Mouse (Mus musculus): ENCODE data around the gene Zfp51. TPM values are rescaled to one million over a fixed set of nuclear protein-coding genes. Genes with fewer than 3 reads are reported as not detected.
A peak's percentile ranks its signal among the peaks of the same experiment; 100 is the strongest.
"Not testable (repeated sequence)": the region's sequence is repeated elsewhere in the genome, so short reads cannot be mapped to it uniquely, and the experiment has no call there.

Gene Zfp51
- 17.0 and 17.5 TPM in 2 replicates for polyA plus RNA-seq (2014; fragmentation: Nextera tagmentation; extraction: Ambion mirVana)

GRCm38 (mm10) chr17:21450138-21450704, at the start of gene Zfp51:
Gene Zfp51 (plus strand): TSS chr17:21450374.
- peak within 1 kb of the TSS; percentile 91 for H3K27ac ChIP-seq (ENCODE audit: low read depth, low read length)
- H3K4me2 ChIP-seq (replicated peaks; ENCODE audit: low read depth, low read length): peak within 1 kb of the TSS; percentile 58
- H3K27me3 ChIP-seq (ENCODE audit: control insufficient read depth, insufficient read depth, low read length): no peaks in the 10 kb centered on the region
- under 1% methylated on average over 26 of the region's 26 CpGs for WGBS
- ATAC-seq (ENCODE audit: low FRiP score, low TSS enrichment): peak; percentile 100
- peak within 1 kb of the TSS; percentile 55 for H3K9ac ChIP-seq (ENCODE audit: low read depth, low read length)
- no peaks in the 10 kb centered on the region for H3K9me3 ChIP-seq (ENCODE audit: control insufficient read depth, low read length)
- H3K4me1 ChIP-seq (ENCODE audit: control insufficient read depth, insufficient read depth, low read length): 0 out of 2 replicates have a peak, but pooled peaks cover 5% of the 10 kb centered on the region
- H3K36me3 ChIP-seq (ENCODE audit: control insufficient read depth, insufficient read depth, low read length): peaks cover 6% of the 10 kb centered on the region; the same call in 1 of the 2 replicates
- peak within 1 kb of the TSS; percentile 69 for H3K4me3 ChIP-seq (ENCODE audit: low read length)

- H3K9ac ChIP-seq (ENCODE audit: low read depth, low read length): peak within 1 kb of the TSS; percentile 53; the same call in 1 of the 2 replicates
- no peaks in the 10 kb centered on the region for H3K36me3 ChIP-seq (ENCODE audit: control insufficient read depth, insufficient read depth, low read length)
- no peaks in the 10 kb centered on the region for H3K27me3 ChIP-seq (ENCODE audit: control insufficient read depth, insufficient read depth, low read length)
- no peaks in the 10 kb centered on the region for H3K4me1 ChIP-seq (ENCODE audit: control insufficient read depth, insufficient read depth, low read length)
- H3K9me3 ChIP-seq (ENCODE audit: control insufficient read depth, low read length): no peaks in the 10 kb centered on the region
- H3K27ac ChIP-seq (ENCODE audit: low read depth, low read length): peak within 1 kb of the TSS; percentile 78
- H3K4me3 ChIP-seq (ENCODE audit: low read length): peak within 1 kb of the TSS; percentile 54
- peak within 1 kb of the TSS; percentile 84 for H3K4me2 ChIP-seq (replicated peaks; ENCODE audit: low read depth, low read length)
- under 1% methylated on average over 22 of the region's 22 CpGs for whole genome bisulfite sequencing
- peak; percentile 100 for ATAC-seq (ENCODE audit: low FRiP score, low TSS enrichment)
Measured at GRCm38 (mm10) chr17:21422664-21423599, 27.2 kb upstream of the Zfp51 start, which contains the start of gene Zfp54. Gene Zfp54 (plus strand): TSS chr17:21423227.

- not testable (repeated sequence) for H3K9ac ChIP-seq (ENCODE audit: low read depth, low read length); H3K4me2 ChIP-seq (replicated peaks; ENCODE audit: low read depth, low read length); H3K27ac ChIP-seq (ENCODE audit: low read depth, low read length); H3K27me3 ChIP-seq (ENCODE audit: control insufficient read depth, insufficient read depth, low read length); H3K4me3 ChIP-seq (ENCODE audit: low read length); H3K9me3 ChIP-seq (ENCODE audit: control insufficient read depth, low read length); ATAC-seq (ENCODE audit: low FRiP score, low TSS enrichment); H3K36me3 ChIP-seq (ENCODE audit: control insufficient read depth, insufficient read depth, low read length); H3K4me1 ChIP-seq (ENCODE audit: control insufficient read depth, insufficient read depth, low read length)
- WGBS: 80% methylated on average over 9 of the region's 9 CpGs
Measured at GRCm38 (mm10) chr17:21438806-21439400, 11.3 kb upstream of the Zfp51 start.

GRCm38 (mm10) chr17:21449669-21450068, 505 bp upstream of the Zfp51 start:
- 0 out of 2 replicates have a peak, but pooled peaks cover 5% of the 10 kb centered on the region for H3K4me1 ChIP-seq (ENCODE audit: control insufficient read depth, insufficient read depth, low read length)
- H3K36me3 ChIP-seq (ENCODE audit: control insufficient read depth, insufficient read depth, low read length): 0 out of 2 replicates have a peak, but pooled peaks cover 4% of the 10 kb centered on the region
- peak overlapping the region; percentile 69 for H3K4me3 ChIP-seq (ENCODE audit: low read length)
- H3K27me3 ChIP-seq (ENCODE audit: control insufficient read depth, insufficient read depth, low read length): no peaks in the 10 kb centered on the region
- peak overlapping the region; percentile 58 for H3K4me2 ChIP-seq (replicated peaks; ENCODE audit: low read depth, low read length)
- H3K27ac ChIP-seq (ENCODE audit: low read depth, low read length): peak overlapping the region; percentile 91
- peak; percentile 74 for ATAC-seq (ENCODE audit: low FRiP score, low TSS enrichment)
- peak overlapping the region; percentile 55; the same call in 1 of the 2 replicates for H3K9ac ChIP-seq (ENCODE audit: low read depth, low read length)
- 1% methylated on average over 3 of the region's 3 CpGs for WGBS
- no peaks in the 10 kb centered on the region for H3K9me3 ChIP-seq (ENCODE audit: control insufficient read depth, low read length)

- no peaks in the 10 kb centered on the region for H3K4me1 ChIP-seq (ENCODE audit: control insufficient read depth, insufficient read depth, low read length)
- no peak overlapping the region for H3K27ac ChIP-seq (ENCODE audit: low read depth, low read length)
- H3K27me3 ChIP-seq (ENCODE audit: control insufficient read depth, insufficient read depth, low read length): no peaks in the 10 kb centered on the region
- H3K4me3 ChIP-seq (ENCODE audit: low read length): no peak overlapping the region
- 91% methylated on average over 5 of the region's 5 CpGs for WGBS
- no peaks in the 10 kb centered on the region for H3K9me3 ChIP-seq (ENCODE audit: control insufficient read depth, low read length)
- H3K4me2 ChIP-seq (replicated peaks; ENCODE audit: low read depth, low read length): no peak overlapping the region
- peaks cover 39% of the 10 kb centered on the region for H3K36me3 ChIP-seq (ENCODE audit: control insufficient read depth, insufficient read depth, low read length)
- H3K9ac ChIP-seq (ENCODE audit: low read depth, low read length): no peak overlapping the region
- ATAC-seq (ENCODE audit: low FRiP score, low TSS enrichment): no peak
Measured at GRCm38 (mm10) chr17:21463550-21463949, 13.4 kb downstream of the Zfp51 start.

GRCm38 (mm10) chr17:21472032-21472652, 22.0 kb downstream of the Zfp51 start:
- H3K27ac ChIP-seq (ENCODE audit: low read depth, low read length): no peak overlapping the region
- H3K4me1 ChIP-seq (ENCODE audit: control insufficient read depth, insufficient read depth, low read length): peaks cover 9% of the 10 kb centered on the region; the same call in 1 of the 2 replicates
- WGBS: 57% methylated on average over 3 of the region's 3 CpGs
- no peak for ATAC-seq (ENCODE audit: low FRiP score, low TSS enrichment)
- no peaks in the 10 kb centered on the region for H3K27me3 ChIP-seq (ENCODE audit: control insufficient read depth, insufficient read depth, low read length)
- H3K4me2 ChIP-seq (replicated peaks; ENCODE audit: low read depth, low read length): no peak overlapping the region
- H3K9me3 ChIP-seq (ENCODE audit: control insufficient read depth, low read length): no peaks in the 10 kb centered on the region
- H3K4me3 ChIP-seq (ENCODE audit: low read length): no peak overlapping the region
- H3K9ac ChIP-seq (ENCODE audit: low read depth, low read length): no peak overlapping the region
- H3K36me3 ChIP-seq (ENCODE audit: control insufficient read depth, insufficient read depth, low read length): no peaks in the 10 kb centered on the region

GRCm38 (mm10) chr17:21472653-21473307, 22.6 kb downstream of the Zfp51 start:
- Histone ChIP-seq H3K27ac (ENCODE audit: low read depth, low read length) (peak overlapping the region; percentile 77; the same call in 1 of the 2 replicates), H3K9ac (ENCODE audit: low read depth, low read length) (no peak overlapping the region), H3K9me3 (ENCODE audit: control insufficient read depth, low read length) (no peaks in the 10 kb centered on the region), H3K4me1 (ENCODE audit: control insufficient read depth, insufficient read depth, low read length) (peaks cover 9% of the 10 kb centered on the region; the same call in 1 of the 2 replicates), H3K27me3 (ENCODE audit: control insufficient read depth, insufficient read depth, low read length) (no peaks in the 10 kb centered on the region), H3K4me3 (ENCODE audit: low read length) (no peak overlapping the region), H3K4me2 (replicated peaks; ENCODE audit: low read depth, low read length) (peak overlapping the region; percentile 11; the same call in 1 of the 2 replicates), H3K36me3 (ENCODE audit: control insufficient read depth, insufficient read depth, low read length) (no peaks in the 10 kb centered on the region)
- WGBS: 57% methylated on average over 2 of the region's 2 CpGs
- peak; percentile 22; the same call in 1 of the 2 replicates for ATAC-seq (ENCODE audit: low FRiP score, low TSS enrichment)

All from kidney, embryonic 14.5 days (tissue).